Mouse (Mus musculus) cerebellum, postnatal 36 days (tissue): ENCODE data around the gene Ntrk3.
A peak's percentile ranks its signal among the peaks of the same experiment; 100 is the strongest.

Source experiments
- DNase-seq, 2 experiments: peaks; one replicate each; pipeline ENCODE4 v3.0.0; 2021 to 2022; ENCODE audit warnings: mixed read lengths in 2 of 2

Gene Ntrk3

DNA sequence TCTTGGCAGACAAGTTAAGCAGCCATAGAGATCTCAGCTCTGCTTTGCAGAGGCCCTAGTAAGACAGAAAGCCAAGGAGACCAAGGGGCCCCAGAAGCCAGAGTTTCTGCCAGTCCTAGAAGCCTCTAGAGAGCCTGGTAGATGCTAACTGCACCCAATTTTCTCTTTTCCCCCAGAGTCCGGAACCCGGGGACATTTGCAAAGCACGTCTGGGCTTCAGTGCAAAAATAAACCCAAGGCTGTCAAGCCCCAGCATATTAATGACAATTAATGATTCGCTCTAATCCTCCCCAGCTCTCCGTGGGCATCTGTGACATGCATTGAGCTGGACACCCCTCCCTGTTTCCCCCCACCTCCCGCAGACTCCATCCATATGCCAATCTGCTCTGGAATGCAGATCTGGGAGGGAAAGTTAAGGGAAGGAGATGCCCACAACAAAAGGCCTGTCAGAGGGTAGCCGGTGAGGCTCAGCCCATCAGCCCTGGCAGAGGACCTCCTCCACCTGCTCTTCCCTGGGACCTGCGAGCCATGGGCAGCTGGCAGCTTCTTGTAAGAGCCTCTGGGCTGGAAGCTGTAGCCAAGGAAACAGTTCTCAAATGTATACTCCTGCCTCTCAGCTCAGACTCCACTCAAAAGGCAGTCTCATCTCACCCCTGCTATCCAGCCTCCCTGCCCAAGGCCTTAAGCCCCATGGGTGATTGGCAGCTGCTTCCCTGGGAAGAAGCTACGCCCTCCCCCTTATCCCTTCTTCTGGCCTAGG, 117.8 kb downstream of the Ntrk3 start:
- no peak for DNase-seq

DNA sequence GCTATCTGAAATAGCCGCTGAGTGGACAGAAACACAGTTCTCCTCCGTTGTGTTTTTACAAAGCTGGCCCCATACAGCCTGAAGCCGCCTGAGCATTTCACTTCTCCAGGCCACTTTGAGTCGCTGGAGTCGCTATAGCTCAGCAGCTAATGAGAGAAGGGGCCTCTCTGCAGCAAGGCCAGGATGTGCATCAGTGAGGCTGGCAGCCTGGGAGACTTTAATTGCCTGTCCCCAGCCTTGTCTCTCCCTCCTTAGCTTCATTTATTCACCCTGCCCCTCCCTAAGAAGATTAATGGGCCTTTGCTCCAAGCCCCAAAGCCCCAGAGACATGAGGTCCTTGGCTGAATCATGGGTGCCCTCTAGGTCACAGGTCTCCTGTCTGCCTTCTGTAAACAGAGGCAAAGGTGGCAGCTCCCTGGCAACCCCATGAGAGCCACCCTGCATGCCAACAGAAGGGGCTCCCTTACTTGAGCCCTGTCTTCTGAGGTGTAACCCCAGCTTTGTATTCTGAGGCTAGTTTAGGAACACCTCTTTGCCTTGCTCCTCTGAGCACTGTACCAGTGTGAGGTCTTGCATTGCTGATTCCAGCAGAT, 132.2 kb downstream of the Ntrk3 start:
- no peak for DNase-seq

DNA sequence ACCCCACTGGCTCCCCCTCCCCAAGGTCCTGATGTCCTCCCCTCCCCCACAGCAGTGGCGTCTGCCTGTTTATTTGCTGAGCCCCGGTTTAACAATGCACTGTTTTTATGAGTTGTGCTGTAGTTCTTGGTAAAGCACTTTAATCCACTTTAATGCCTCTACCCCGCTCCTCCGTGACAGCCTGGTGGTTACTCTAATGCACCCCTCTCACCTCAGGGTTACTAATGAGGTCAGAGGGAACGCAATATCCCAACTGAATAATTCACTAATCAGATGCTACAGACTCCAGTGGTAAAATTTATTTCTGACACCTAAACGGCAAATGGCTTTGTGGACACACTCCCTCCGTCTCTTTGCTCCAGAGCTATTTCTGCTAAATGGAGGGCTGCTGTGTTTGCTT, 133.9 kb downstream of the Ntrk3 start:
- no peak for DNase-seq

DNA sequence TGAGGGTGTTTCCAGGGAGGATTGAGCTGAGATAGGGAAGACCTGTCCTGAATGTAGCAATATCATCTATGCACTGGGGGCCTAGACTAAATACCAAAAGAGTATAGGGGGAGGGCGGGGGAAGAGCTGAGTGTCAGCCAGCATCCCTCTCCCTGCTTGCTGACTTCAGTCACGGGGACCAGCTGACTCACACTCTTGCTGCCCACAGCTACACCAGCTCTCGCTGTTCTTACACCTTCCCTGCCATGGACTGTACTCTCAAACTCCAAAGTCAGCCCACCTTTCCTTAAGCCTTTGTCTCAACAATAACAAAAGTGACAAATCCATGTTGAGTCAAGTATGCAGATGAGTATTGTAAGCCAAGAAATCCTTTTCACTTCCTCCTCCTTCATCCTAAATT, 136.0 kb downstream of the Ntrk3 start:
- DNase-seq: no peak

DNA sequence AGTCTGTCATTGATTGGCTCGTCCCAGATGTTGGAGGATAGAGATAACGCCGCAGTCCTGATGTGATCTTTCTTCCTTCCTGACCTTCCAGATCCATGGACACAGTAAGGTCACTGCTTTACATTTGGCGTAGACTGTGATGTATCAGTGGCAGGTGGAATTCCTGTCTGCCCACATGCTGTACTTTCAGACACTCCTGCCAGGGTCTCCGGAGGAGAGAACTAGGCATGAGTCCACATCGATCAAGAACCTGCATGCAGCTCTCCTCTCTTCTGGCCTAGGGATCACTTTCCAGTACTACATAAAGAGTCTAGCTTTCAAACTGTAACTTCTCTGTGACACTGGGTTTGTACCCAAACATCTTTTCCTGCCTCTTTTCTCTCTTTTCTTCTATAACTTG, 136.9 kb downstream of the Ntrk3 start:
- DNase-seq: no peak

DNA sequence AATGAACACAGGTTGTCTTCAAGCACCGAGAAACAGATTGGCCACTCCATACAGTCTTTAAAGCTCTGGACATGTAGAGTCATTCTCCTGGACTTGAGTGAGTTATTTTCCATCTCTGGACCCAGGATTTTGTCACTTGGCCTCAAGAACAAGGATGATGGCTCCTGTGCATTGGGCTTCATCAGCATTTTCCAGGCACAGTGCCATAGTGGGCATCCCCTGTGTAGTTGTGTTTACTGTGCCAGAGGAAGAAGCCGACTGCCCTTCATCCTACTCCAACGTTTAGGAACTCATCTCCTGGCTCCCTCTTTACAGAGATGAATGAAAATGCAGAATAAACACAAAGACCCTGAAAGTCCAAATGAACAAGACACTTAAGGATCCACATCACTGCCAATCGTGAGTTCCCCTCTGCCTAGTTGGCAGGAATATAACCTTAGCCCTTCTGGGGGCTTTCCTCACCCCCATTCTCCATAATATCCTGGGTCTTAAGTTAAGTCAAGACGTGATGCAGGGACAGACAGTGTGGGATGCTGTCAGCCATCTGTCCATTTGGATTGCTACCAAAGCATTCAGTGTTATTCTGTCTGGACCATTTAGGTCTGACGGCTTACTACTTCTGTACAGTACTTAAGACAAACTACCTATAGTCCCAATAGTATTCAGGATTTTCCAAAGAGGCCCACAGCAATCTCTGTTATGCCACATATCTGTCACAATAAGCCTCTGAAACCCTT, 137.7 kb downstream of the Ntrk3 start:
- DNase-seq: peak in 1 of 2 experiments; percentile 42

DNA sequence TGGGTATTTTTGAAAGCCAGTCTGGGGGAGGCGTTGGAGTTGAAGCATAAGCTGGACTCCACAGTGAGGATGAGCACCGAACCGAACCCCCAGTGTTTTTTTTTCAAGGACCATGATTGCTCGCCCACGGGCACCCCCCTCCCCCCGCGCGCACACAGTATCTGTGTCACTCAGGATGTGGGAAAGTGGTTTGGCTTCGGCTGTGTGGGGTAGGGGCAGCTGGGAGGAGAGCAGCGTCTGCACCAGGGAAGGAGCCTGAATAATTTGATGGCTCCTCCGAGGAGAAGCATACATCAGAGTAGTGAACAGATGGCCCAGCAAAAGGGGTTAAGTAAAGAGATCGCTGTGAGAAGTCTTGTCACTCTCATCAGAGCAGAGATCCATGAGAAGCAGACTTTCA, 139.7 kb downstream of the Ntrk3 start:
- no peak for DNase-seq

DNA sequence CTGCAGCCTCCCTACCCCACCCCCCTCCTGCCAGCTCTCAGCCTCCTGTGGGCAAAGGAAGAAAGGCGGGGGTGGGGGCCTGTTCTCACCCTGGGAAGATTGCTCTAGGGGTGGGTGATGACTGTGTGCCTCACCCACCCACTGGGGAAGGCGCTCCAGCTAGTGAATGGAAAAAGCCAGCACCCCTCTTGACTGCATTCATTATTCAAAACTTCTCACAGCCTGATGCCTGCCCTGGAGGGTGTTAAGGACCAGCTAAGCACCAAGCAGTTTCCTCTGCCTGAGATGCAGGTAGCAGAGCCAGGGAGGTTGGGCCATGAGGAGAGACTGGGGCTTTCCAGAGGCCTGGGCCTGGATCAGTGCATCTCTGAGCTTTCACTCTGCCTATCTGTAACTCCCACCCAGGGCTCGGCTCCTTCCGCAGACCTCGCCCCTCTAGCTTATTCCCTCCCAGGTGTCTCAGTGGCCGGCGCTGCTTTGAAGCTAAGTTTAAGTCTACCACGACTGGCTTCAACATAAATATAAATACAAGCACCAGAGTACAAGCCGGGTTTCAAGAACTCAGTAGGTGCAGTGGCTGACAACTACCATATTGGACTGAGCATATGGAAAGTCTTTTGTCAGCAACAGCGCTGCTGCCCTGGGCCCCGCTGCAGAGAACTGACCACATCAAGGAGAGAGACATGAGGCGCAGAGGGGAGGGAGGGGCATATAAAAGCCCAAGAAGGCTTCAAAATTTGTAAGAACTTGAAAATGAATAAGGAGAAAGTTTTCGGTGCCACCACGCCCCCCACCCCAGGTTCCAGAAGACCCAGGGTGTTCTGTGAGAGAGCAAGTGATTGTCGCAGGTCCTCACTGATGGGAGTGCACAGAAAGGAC, 140.3 kb downstream of the Ntrk3 start:
- DNase-seq: no peak

DNA sequence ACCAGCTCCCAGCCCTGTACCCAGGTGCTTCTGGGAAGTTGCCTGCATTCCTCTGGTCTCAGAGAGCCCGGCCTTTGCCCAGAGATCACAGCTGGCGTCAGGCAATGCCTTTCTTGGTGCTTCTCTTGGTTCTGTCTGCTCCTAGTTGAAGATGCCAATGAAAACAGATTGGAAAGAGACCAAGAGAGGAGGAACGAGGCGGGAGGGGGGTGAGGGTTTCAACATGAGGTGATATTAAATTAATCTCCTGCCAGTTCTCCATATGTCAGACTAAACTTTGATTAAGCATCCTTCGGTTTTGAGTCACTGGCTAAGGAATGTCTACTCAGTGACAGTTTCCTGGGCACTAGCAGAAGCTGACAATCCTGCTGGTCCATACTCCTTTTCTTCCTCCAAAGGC, 141.3 kb downstream of the Ntrk3 start:
- no peak for DNase-seq

DNA sequence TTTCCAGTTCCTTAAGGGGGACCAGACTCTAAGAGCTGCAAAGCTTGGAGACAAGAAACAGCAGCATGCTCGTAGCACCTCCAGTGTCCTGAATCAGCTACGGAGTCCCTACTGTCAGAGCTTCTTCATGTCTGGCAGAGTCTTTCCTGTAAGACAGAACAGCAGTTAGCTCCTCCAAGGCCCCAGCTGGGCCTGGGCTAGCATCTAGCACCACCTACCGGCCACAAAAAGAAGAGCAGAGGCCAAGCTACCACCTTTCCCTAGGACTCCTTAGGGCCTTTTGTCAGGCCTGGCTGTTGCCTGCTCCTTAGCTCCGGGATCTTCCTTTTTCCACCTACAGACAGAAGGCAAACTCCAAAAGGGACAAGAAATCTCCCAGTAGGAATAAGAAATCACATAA, 141.9 kb downstream of the Ntrk3 start:
- peak; percentile 75 to 80 for DNase-seq

DNA sequence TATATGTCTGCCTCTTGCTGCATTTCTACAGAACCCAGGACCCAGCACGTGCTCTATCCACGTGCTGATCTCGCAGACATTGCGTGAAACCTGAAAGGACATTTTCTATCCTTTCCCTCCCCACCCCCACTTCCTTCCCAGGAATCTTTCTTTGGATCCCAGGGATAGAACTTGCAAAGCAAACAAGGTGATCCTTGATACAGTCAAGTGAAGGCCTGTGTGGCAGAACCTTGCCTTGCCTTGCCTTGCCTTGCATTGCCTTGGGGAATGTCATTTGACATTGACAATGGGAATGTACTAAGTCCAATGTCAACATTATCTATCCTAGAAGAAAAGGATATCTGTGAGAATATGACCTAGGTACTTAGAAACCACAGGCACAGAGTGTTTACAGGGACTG, 144.9 kb downstream of the Ntrk3 start:
- no peak for DNase-seq

DNA sequence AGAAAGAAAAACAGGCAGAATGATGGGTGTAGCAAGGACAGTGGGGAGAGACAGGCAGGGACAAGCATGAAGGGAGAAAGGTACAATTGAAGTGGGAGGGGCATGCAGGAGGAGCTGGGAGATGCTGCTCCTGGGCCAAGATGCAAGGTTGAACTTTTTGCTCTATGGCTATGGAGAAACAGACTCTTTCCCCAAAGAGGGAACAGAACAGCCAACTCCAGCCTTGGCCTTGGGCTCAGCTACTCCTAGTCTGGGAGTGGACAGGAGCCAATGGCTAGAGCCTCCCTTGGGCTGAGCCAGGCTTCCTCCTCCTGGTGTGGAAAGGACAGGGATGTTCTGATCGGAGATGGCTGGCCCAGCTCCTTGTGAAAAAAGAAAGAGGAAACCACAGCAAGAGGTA, 145.6 kb downstream of the Ntrk3 start:
- DNase-seq: no peak

DNA sequence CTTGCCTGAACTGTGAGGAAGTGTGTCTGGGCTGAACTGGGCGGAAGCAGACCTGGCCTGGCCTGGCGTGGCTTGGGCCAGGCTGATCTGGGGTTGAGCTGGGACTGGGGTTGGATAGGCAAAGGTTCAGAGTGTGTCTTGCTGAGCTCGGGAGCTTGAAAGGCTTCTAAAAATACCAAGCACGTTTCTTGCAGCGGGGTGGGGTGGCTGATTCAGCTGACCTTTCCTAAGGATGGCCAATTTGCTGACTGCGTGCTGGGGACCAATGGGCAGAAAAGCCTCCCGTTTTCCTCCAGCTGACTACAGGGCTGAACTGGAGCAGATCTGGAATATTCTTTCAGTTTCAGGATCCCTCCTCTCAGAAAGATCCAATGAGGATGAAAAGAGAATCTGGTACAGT, 148.0 kb downstream of the Ntrk3 start:
- DNase-seq: no peak

DNA sequence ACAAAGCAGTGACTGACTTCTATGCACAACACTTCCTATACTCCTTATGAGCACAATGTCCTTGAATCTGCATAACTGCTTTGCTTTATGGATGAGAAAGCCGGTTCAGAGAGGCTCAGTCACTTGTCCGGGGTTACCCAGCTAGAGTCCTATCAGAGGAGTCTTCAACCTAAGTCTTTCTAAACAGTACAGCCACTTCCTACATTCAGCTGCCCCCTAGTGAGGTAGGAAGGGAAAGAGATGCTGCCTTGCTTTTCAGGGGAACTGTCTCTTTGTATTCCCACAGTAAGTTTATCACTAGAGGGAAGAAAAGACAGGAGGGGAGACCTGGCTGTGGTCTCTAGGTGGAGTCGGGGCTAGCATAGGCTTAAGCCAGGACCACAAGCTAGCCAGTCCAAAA, 151.0 kb downstream of the Ntrk3 start:
- peak in 1 of 2 experiments; percentile 21 for DNase-seq

DNA sequence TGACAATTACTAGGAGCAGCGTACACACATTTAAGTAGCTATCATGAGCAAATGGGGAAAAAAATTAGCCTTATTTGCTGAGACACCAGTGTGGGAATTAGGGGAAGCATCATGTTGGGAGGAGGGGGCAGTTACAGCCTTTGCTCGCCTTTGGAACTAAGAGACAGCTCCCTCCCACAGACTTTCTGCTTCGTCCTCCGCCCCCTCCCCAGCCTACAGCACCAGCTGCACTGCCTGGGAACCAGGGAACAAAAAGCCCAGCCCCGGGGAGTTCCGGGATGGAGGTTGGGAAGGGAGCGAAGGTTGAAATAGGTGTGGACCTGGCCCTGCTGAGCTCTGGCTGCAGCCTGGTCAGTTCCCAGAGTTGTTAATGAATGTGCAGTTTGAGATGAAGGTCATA, 151.9 kb downstream of the Ntrk3 start:
- DNase-seq: no peak

DNA sequence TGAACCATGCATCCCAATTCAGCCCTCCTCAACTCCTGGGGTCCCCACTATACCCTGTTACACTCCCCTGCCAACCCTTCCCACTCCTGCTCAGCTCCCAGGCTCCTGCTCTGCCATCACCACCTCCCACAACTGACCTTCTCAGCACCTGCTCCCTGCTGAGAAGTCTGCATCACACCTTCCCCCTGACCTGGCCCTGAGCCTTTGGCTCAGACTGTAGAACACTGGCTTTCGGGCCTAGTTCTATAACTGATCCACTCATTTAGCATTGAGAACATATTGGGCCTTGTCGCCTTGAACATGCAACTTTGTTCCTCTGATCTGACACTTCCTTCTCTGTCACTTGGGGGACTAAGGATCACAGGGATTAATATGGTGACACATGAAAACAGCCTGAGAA, 152.9 kb downstream of the Ntrk3 start:
- no peak for DNase-seq

DNA sequence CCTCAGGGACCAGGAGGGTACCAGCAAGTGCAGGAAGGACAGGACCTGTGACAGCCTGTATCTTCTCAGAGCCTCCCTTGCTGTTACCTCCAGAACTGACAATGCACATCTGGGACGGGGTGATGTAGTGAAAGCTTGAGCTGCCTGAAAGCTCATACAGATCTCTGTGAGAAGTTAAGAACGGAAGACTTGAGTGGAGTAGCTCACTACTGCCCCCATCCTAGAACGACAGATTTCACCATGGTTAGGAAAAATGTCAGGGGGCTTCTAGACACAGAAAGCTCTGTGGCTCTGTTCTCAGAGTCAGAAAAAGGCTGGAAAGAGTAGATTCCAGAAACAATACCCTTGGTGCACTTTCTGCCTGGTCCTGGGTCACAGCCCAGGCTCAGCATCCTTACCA, 153.3 kb downstream of the Ntrk3 start:
- DNase-seq: no peak

DNA sequence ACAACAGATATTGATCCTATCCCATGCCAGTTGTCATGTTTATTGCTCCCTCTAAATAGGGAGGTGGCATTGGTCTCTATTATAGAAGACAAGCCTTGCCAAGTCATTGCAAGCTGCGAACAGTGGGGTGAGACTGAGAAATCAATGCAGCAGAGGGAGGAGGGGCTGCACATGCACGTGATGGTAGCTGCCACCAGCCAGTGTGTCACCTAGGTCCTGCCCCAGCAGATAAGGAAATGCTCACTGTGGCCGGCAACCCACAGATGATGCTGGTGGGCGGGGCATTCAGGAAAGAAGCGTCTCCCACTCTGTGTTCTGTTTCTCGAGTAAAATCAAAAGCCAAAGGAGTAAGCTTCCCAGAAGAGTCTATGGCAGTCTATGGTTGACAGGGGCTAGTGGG, 154.1 kb downstream of the Ntrk3 start:
- no peak for DNase-seq

DNA sequence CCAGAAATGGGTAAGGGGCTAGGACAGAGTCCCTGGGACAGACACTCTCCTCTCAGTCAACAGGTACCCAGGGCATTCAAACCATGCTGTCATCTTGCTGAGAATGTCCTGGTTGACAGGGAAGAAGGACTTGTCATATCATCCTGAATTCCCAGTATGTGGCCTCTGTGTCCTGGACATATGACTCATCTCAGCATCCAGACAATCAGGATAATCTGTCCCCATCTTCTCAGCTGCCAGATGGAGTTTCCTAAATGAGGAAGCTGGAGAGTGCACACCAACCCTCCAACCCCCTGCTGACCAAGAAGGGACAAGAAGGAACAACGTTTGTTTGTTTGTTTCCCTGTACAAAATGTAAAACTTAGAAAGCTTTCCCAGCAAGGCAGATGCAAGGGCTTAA, 156.5 kb downstream of the Ntrk3 start:
- peak in 1 of 2 experiments; percentile 49 for DNase-seq

DNA sequence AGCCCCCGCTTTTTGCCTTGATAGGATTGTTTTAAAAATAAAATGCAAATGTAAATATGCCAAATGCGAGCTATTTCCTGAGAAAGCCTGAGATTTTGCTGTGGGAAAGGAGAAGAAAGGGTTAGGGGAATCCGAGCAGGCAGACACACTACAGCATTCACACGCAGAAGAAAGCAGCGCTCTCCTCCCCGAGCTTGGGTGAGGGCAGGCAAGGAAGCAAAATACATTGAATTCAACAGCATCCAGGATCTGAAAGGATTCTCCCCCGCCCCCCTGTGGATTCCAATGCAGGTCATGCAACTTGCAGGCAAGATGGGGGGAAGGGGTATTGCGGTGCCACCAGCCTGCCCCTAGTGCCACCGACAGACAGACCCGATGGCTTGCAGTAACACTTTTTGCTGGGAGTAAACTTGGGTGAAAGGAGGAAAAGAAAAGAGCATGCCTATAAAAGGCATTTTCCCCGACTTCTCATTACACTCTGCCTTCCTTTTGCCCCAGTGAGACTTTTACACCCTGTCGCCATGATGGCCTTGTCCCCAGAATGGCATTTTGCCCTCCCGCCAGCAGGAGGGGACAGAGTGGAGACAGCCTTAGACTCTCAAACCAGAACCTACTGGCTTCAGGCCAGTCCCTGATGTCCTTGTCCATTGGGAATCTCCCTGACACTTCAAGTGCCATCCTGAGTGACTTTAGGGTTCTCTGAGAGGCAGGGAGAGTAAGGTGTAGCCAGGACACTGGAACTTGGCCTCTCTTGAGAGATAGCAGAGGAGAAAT, 158.2 kb downstream of the Ntrk3 start:
- peak; percentile 76 for DNase-seq

DNA sequence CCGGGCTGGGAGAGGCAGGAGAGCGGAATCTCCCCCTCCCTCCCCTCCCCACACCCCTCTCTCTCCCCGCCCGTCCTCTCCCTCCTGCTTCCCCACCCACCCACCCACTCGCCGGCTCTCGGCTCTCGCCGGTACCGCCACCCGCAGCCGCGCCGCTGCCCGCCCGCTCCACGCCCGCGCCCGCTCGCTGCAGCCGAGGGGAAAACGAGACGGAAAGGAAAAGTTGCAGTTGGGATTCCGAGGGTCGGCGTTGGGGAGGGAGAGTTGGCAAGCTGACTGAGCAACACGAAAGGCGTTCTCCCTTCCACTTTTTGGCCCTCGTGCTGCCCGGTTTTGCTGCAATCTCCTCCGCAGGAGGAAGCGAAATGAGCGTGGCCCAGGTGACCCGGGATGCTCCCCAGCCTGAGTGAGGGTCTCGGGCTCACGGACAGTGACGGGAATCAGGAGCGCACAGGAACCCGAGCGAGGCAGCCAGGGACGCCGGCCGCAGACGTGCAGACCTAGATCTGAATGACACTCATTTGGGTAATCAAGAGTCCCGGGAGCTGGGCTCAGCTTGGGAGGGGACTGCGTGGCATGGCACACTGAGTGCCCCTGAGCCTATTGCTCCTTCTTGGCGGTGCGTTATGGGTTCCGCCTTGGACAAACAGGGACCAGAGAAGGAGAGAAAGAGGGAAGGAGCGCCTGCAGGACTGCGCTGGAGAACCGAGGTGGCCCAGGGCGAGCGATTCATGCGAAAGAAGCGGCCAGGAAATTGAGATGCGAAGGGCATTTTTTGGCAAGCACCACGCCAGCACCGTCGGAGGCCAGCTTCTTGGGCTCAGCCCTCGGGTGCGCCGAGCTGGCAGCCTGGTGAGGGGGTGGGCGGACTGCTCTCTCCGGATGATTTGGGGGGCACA, 159.1 kb downstream of the Ntrk3 start:
- DNase-seq: peak; percentile 62 to 67
